Mouse (Mus musculus): ENCODE data around the gene Aes. TPM values are rescaled to one million over a fixed set of nuclear protein-coding genes. Genes with fewer than 3 reads are reported as not detected.

Aes gene
- 100 to 1,000 TPM; 336 to 341 TPM for total RNA-seq (2023)

DNA sequence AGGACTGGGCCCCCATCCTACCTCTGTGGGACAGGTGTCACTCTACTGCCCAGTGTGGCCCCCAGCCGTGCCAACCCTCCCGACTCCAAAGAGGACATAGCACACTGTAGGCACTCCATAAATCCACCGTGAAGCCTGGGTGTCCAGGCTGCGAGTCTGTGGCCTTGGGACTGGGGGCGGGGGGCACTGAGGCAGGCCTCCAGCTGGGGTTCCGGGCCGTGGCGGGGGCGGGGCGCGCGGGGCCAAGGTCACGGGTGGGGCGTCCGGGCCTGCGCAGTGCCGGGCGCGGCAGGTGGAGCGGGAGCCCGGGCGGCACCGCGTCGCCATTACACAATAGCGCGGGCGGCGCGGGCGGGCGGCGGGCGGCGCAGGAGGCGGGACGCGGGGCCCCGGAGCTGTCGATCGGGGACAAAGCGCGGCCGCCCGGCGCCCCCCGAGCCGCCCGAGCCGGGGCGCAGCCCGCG is at the start of gene Aes:
Aes (plus strand) TSS at position 326 of the 464 bp plus-strand sequence.

DNA sequence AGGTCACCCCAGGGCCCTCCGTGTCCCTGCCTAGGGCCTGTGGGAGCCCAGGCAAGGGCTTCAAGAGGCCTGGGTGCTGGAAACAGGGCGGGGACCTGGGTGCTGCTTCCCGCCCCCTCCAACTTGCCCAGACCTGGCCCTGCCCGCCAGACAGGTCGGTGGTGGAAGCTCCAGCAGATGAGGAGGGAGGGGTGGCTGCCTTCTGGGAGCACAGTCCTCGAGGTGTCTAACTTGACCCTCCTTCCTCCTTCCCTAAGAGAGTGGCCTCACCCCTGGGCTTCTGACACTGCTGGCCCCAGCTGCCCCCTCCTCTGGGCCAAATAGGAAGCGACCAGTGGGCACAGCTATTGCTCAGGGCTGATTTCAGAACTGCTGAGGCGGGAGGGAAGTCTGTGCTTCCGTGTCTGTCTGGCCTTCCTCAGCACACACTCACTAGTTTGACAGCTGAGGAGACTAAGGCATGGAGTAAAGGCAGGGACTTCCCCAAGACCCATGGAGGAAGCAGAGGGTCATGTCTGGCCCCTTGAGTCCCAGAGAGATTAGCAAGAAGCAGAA is 35.2 kb upstream of the Aes start, which contains the start of gene Gna15:
Gna15 (minus strand) TSS at position 175 of the 555 bp plus-strand sequence.

DNA sequence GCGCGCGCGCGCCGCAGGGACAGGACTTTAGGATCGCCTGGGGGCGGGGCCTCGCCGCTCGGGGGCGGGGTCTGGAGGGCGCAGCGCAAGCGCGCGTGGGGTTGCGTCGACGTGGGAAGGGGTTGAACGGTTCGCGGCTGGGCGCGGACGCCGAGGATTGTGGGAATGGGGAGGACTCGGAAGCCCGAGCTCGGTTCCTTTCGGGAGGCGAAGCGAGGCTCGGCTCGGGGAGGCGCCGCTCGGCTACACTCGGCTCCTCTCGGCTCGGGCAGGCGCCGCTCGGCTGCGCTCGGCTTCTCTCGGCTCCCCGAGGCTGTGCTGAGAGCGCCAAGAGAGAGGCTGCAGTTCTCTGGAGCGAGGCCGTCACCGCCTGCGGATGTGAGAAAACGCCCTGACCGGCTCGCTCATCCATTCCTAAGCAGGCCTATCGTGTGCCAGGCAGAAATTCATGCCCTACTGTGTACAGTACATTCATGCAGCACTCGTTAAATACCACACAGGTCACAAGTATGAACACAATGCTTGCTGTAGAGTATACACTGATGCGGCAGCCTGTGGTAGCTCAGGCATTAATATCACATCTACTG is 14.0 kb upstream of the Aes start, which contains the start of gene Gna11:
Gna11 (minus strand) TSS at position 30 of the 587 bp plus-strand sequence.

DNA sequence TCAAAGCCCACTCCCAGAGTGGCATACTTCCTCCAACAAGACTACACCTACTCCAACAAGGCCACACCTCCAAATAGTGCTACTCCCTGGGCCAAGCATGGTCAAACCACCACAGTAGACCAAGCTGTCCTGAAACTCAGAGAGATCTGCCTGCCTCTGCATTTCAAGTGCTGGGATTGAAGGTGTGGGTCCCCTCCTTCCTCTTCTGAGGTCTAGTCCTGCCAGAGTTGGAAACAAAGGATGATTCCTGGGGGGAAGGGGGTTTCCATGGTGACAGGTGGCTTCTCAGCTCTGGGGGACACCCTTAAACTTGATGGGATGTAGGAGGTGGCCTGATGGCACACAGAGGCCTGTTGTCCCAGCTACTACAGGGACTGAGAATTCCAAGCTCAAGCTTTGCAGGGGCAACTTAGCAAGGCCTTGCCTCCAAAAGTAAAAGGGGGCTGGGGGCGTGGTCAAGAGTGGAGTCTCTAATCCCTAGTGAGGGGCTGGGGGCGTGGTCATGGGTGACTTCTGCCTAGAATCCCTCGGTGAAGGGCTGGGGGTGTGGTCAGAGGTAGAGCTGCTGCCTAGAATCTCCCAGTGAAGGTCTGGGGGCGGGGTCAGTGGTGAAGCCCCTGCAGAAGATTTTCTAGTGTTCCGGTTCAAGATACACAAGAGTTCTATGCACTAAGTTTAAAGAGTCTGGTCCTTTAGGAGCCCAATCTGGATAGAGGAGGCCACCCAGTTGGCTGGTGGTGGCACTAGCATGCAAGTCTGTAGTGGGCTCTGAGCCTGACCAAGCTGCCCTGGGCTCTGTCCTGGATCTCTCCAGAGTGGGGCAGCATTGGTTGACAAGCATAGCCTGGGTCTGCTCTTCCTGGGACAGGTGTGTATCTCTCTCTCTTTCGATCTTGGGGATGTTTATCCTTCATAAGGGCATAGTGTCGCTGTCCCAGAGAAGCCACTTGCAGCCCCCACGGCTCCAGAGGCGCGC is 15.1 kb downstream of the Aes start, which contains the start of gene Tle2:
Tle2 (plus strand) TSS at position 481 of the 976 bp plus-strand sequence.

DNA sequence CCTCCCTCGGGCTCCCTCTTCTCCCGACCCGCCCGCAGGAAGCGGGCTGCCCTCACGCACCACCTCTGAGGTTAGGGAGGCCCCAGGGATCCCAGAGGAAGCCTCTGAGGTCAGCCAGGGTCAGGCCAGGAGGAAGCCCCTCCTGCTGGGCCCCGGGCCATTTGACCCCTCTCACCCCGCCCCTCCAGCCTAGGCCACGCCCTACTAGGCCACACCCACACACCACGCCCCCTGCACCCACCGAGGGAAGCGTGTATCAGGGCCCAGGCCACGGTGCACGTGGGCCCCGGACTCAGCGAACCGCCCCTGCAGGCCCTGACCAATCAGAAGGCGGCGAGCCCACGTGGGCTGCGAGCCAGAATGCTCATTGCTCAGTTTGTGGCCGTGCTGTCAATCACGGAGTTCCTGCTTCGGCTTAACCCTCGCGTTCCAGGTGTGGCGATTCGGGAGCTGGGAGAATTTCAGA is 41.5 kb downstream of the Aes start, which contains the start of gene Tle6:
Tle6 (minus strand) TSS at position 336 of the 466 bp plus-strand sequence.

DNA sequence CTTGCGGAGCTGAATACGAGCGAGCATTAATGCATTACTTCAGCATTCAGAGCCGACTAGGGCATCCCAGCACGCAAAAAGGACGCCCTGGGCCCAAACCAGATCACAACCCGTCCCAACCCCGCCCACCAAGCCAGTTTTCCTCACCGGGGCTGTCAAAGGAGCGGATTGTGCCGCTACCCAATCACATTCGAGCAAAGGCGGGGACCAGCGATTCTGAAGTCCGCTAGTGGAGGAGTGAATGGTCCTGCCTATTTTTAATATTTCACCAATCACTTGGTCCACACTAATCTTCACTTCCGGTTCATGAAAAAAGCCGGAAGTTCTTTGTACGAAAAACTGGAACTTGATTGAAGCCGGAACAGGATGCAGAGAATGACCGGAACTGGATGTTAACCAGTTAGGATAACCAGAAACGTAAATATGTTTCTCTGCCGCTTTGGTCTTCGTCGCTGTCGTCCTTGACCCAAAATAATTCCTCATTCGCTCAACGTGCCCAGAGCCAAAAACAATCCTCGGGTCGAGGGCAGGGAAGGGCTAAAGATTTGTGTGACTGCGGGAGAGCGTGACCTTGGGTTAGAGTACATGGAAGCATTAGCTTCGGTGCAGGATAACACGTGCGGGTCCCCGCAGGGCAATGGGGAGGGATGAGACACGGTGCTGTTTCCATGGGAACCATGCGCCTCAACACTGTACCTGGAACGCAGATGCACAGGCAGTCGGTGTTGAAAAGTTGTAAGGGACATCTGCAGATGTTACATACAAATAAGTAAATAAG is 46.9 kb downstream of the Aes start, which contains the start of gene BC025920:
BC025920 (plus strand) TSS at position 297 of the 778 bp plus-strand sequence.

Other genes starting within 250 kb of the Aes start
- gene Cactin, start 238.4 kb upstream of the Aes start, total RNA-seq (2023), result 10 to 100 TPM; 53.3 to 59.3 TPM
- gene Tbxa2r, start 230.8 kb upstream of the Aes start, total RNA-seq (2023), result 1 to 10 TPM; 4.6 to 6.0 TPM
- gene Gipc3, start 216.2 kb upstream of the Aes start, total RNA-seq (2023), result under 1 TPM; 0.78 to 0.92 TPM
- gene Hmg20b, start 209.0 kb upstream of the Aes start, total RNA-seq (2023), result 10 to 100 TPM; 77.8 to 80.1 TPM
- gene Mfsd12, start 202.0 kb upstream of the Aes start, total RNA-seq (2023), result 10 to 100 TPM; 11.6 to 13.5 TPM
- gene 4930404N11Rik, start 193.7 kb upstream of the Aes start, total RNA-seq (2023), result 10 to 100 TPM in 1 of 2 experiments, 1 to 10 TPM in 1; 7.8 to 11.0 TPM
- 10 to 100 TPM; 47.9 to 55.7 TPM for gene Fzr1, start 181.0 kb upstream of the Aes start, total RNA-seq (2023)
- gene Dohh, start 175.1 kb upstream of the Aes start, total RNA-seq (2023), result 10 to 100 TPM; 36.0 to 37.0 TPM
- 1 to 10 TPM; 1.6 to 4.6 TPM for gene Gm48551, start 175.0 kb upstream of the Aes start, total RNA-seq (2023)
- 1 to 10 TPM; 4.3 to 5.4 TPM for gene Gm48552, start 170.5 kb upstream of the Aes start, total RNA-seq (2023)
- 1 to 10 TPM; 5.8 to 9.2 TPM for gene Smim24, start 166.4 kb upstream of the Aes start, total RNA-seq (2023)
- 10 to 100 TPM; 15.0 to 22.8 TPM for gene Nfic, start 103.9 kb upstream of the Aes start, total RNA-seq (2023)
- not detected for gene Celf5, start 76.8 kb upstream of the Aes start, total RNA-seq (2023)
- gene Ncln, start 63.1 kb upstream of the Aes start, total RNA-seq (2023), result 100 to 1,000 TPM; 113 to 131 TPM
- gene S1pr4, start 59.4 kb upstream of the Aes start, total RNA-seq (2023), result 10 to 100 TPM; 78.0 to 83.2 TPM
- 1 to 10 TPM; 6.3 to 9.1 TPM for gene Gna15, start 35.3 kb upstream of the Aes start, total RNA-seq (2023)
- gene Gna11, start 14.3 kb upstream of the Aes start, total RNA-seq (2023), result 10 to 100 TPM; 24.4 to 31.5 TPM
- gene Tle2, start 15.1 kb downstream of the Aes start, total RNA-seq (2023), result 1 to 10 TPM; 3.7 to 4.7 TPM
- gene Tle6, start 41.6 kb downstream of the Aes start, total RNA-seq (2023), result under 1 TPM; 0.52 to 0.68 TPM
- gene BC025920, start 46.8 kb downstream of the Aes start, total RNA-seq (2023), result 1 to 10 TPM; 3.2 to 4.3 TPM
- gene Sirt6, start 68.3 kb downstream of the Aes start, total RNA-seq (2023), result 10 to 100 TPM; 23.5 to 28.2 TPM
- 1 to 10 TPM; 2.7 to 3.8 TPM for gene Ankrd24, start 69.1 kb downstream of the Aes start, total RNA-seq (2023)
- 1 to 10 TPM; 4.0 to 4.5 TPM for gene Gm10778, start 89.6 kb downstream of the Aes start, total RNA-seq (2023)
- 10 to 100 TPM in 1 of 2 experiments, 1 to 10 TPM in 1; 8.6 to 17.8 TPM for gene Zfp433, start 145.3 kb downstream of the Aes start, total RNA-seq (2023)
- gene Gm3055, start 211.7 kb downstream of the Aes start, total RNA-seq (2023), result 1 to 10 TPM; 8.8 to 9.2 TPM

All from B cell, adult 67 days (primary cell).